Mouse (Mus musculus): ENCODE data around the gene Fanca. TPM values are rescaled to one million over a fixed set of nuclear protein-coding genes. Genes with fewer than 3 reads are reported as not detected.
"Not testable (repeated sequence)": the region's sequence is repeated elsewhere in the genome, so short reads cannot be mapped to it uniquely, and the experiment has no call there.

Gene Fanca
- total and polyA plus RNA-seq, 2 experiments from 2014 or later: 3.3 to 17.6 TPM

DNA sequence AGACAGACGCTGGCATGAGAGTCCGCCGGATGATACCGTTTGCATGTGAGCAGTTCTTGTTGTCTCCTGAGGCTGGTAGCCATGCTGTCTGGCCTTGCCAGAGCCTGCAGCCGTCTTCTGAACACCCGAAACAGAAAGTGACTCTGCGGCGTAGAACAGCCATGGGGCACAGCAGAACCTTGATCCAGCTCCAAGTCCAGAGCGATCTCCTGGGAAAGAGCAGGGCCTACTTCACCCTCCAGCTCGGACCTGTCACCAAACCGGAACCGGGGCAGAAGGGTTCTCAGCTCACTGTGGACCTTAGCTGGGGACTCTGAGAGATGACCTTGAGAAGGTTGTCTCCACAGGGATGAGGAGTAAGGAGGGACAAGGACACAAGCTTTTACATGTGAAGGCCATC is 43.3 kb downstream of the Fanca start:
- ATAC-seq (ENCODE audit: low FRiP score) (no peak), DNase-seq (ENCODE audit: low spot score) (no peak)
- Histone ChIP-seq H3K9me3 (ENCODE audit: low read length) (no peaks in the 10 kb centered on the region), H3K27ac (ENCODE audit: low read depth, low read length) (no peak overlapping the region), H3K9ac (replicated peaks; ENCODE audit: low read length, poor library complexity, severe bottlenecking) (no peak overlapping the region), H3K4me1 (ENCODE audit: insufficient read depth, low read length) (no peaks in the 10 kb centered on the region), H3K36me3 (ENCODE audit: insufficient read depth, low read length) (peaks cover 7% of the 10 kb centered on the region; the same call in 1 of the 2 replicates), H3K4me3 (ENCODE audit: low read depth, low read length) (no peak overlapping the region), H3K4me2 (ENCODE audit: low read depth, low read length, poor library complexity, severe bottlenecking) (no peak overlapping the region), H3K27me3 (ENCODE audit: insufficient read depth, low read length) (no peaks in the 10 kb centered on the region)
- no peak for TF ChIP-seq CTCF (IDR thresholded peaks at IDR 0.05)
- 94% methylated on average over 12 of the region's 12 CpGs for WGBS

DNA sequence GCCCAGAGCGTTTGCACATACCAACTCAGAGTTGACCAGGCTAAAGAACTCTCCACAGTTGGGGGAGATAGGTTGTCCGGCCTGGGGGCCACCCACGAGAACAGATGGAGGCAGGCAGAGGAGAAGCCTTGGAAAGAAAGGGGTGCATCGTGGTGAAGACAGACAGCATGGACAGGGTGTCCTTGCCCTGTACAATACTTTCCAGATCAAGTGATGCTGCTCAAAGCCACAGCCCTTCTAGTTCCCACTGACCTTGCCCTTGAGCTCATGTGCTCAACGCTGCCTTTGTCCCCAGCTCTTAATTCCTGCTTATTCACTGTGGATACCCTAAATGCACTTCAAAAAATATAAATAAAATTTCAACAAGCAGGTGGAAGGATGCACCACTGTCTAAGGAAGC is 43.9 kb downstream of the Fanca start:
- TF ChIP-seq CTCF (IDR thresholded peaks at IDR 0.05): no peak
- no peaks in the 10 kb centered on the region for H3K27me3 ChIP-seq (ENCODE audit: insufficient read depth, low read length)
- H3K27ac ChIP-seq (ENCODE audit: low read depth, low read length): no peak overlapping the region

DNA sequence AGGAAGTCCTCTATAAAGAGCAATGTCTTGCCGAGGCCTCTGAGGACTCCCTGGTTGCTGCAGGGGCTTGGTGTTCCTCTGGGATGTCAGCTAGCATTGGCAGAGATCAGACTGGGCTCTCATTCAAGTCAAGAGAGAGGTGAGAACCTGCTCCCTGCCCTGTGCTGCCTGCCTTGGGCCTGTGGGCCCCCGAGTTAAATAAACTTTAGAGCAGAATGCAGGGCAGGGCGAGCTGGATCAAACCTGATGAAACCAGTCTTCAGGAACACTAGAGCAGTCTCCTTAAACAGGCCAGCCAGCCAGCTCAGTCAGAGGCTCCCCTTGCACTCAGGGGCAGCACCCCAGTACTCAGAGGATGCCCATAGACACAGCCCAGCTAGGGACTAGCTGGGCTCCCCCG is 46.5 kb downstream of the Fanca start:
- 64% methylated on average over 4 of the region's 4 CpGs for WGBS

More for the DNA sequence above, 43.9 kb downstream of the Fanca start:
- WGBS: 85% methylated on average over 5 of the region's 5 CpGs
- no peak overlapping the region for H3K4me2 ChIP-seq (ENCODE audit: low read depth, low read length, poor library complexity, severe bottlenecking)
- no peaks in the 10 kb centered on the region for H3K9me3 ChIP-seq (ENCODE audit: low read length)
- H3K4me1 ChIP-seq (ENCODE audit: insufficient read depth, low read length): no peaks in the 10 kb centered on the region
- peaks cover 12% of the 10 kb centered on the region for H3K36me3 ChIP-seq (ENCODE audit: insufficient read depth, low read length)
- H3K9ac ChIP-seq (replicated peaks; ENCODE audit: low read length, poor library complexity, severe bottlenecking): no peak overlapping the region
- no peak overlapping the region for H3K4me3 ChIP-seq (ENCODE audit: low read depth, low read length)
- DNase-seq (ENCODE audit: low spot score): no peak
- ATAC-seq (ENCODE audit: low FRiP score): no peak

DNA sequence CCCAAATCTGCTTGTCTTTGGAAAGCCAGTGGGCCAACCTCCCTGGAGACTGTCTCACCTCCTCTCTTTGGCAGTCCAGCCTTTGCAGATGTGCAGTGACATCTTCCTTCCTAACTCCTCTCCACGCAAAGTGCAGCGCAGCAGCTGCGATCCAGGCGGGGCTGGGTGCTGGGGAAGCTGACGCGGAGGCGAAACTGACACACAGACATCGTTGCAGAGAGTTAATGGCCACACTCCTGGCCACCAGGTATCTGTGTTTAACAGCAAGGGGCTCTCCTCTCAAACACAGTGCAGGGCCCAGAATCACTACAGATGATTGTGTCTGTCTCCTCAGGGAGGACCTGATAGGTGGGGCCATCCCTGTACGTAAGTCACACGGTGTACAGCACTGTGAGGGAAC is 47.2 kb downstream of the Fanca start:
- no peak overlapping the region for H3K9ac ChIP-seq (replicated peaks; ENCODE audit: low read length, poor library complexity, severe bottlenecking)
- DNase-seq (ENCODE audit: low spot score): no peak
- peaks cover 44% of the 10 kb centered on the region for H3K36me3 ChIP-seq (ENCODE audit: insufficient read depth, low read length)
- no peak overlapping the region for H3K4me3 ChIP-seq (ENCODE audit: low read depth, low read length)
- H3K27me3 ChIP-seq (ENCODE audit: insufficient read depth, low read length): no peaks in the 10 kb centered on the region
- H3K4me1 ChIP-seq (ENCODE audit: insufficient read depth, low read length): no peaks in the 10 kb centered on the region
- H3K27ac ChIP-seq (ENCODE audit: low read depth, low read length): no peak overlapping the region
- no peak overlapping the region for H3K4me2 ChIP-seq (ENCODE audit: low read depth, low read length, poor library complexity, severe bottlenecking)
- whole genome bisulfite sequencing: 91% methylated on average over 10 of the region's 10 CpGs
- TF ChIP-seq CTCF (IDR thresholded peaks at IDR 0.05): no peak
- no peaks in the 10 kb centered on the region for H3K9me3 ChIP-seq (ENCODE audit: low read length)
- ATAC-seq (ENCODE audit: low FRiP score): no peak

More for the DNA sequence above, 46.5 kb downstream of the Fanca start:
- Histone ChIP-seq H3K9me3 (ENCODE audit: low read length) (no peaks in the 10 kb centered on the region), H3K9ac (replicated peaks; ENCODE audit: low read length, poor library complexity, severe bottlenecking) (no peak overlapping the region), H3K36me3 (ENCODE audit: insufficient read depth, low read length) (peaks cover 37% of the 10 kb centered on the region), H3K4me3 (ENCODE audit: low read depth, low read length) (no peak overlapping the region), H3K4me1 (ENCODE audit: insufficient read depth, low read length) (no peaks in the 10 kb centered on the region), H3K4me2 (ENCODE audit: low read depth, low read length, poor library complexity, severe bottlenecking) (no peak overlapping the region), H3K27ac (ENCODE audit: low read depth, low read length) (no peak overlapping the region), H3K27me3 (ENCODE audit: insufficient read depth, low read length) (no peaks in the 10 kb centered on the region)
- ATAC-seq (ENCODE audit: low FRiP score): no peak
- no peak for TF ChIP-seq CTCF (IDR thresholded peaks at IDR 0.05)
- DNase-seq (ENCODE audit: low spot score): no peak

DNA sequence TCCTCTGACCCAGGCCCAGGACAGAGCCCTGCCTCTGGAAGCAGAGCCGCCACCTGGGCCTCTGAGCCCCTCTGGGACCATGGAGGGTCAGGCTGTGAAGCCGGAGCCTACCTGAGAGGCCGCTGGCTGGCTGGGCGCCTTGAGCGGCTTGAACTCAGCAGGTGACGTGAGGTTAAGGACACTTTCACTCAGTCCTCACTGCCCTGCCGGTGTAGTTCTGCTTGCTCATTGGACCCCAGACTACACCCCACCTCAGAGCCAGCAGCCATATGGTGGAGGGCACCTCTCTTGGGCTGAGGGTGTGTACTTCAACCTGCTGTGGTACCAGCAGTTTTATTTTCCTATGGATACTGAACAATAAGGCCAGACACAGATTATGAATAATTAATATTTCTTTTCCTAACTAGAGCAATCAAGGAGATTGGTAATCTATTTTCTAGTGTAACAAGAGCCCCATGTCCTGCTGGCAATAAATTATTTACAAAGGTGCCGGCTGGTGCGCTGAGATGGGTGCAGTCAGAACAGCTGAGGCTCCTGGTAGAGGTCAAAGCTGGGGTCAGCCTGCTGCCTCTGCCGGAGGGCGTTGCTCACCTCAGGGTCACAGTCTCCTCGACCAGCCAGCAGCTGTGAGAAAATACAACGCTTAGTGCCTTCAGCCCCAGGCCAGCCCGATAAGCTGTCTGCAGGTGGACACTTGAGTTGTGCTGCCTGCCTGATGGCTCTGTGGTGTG is 50.3 kb downstream of the Fanca start:
- no peak for DNase-seq (ENCODE audit: low spot score)
- Histone ChIP-seq H3K4me1 (ENCODE audit: insufficient read depth, low read length) (no peaks in the 10 kb centered on the region), H3K9ac (replicated peaks; ENCODE audit: low read length, poor library complexity, severe bottlenecking) (no peak overlapping the region), H3K9me3 (ENCODE audit: low read length) (no peaks in the 10 kb centered on the region), H3K36me3 (ENCODE audit: insufficient read depth, low read length) (peaks cover 65% of the 10 kb centered on the region), H3K4me3 (ENCODE audit: low read depth, low read length) (no peak overlapping the region), H3K27me3 (ENCODE audit: insufficient read depth, low read length) (no peaks in the 10 kb centered on the region), H3K27ac (ENCODE audit: low read depth, low read length) (no peak overlapping the region), H3K4me2 (ENCODE audit: low read depth, low read length, poor library complexity, severe bottlenecking) (no peak overlapping the region)
- 80% methylated on average over 14 of the region's 14 CpGs for WGBS
- no peak for ATAC-seq (ENCODE audit: low FRiP score)
- no peak for TF ChIP-seq CTCF (IDR thresholded peaks at IDR 0.05)

DNA sequence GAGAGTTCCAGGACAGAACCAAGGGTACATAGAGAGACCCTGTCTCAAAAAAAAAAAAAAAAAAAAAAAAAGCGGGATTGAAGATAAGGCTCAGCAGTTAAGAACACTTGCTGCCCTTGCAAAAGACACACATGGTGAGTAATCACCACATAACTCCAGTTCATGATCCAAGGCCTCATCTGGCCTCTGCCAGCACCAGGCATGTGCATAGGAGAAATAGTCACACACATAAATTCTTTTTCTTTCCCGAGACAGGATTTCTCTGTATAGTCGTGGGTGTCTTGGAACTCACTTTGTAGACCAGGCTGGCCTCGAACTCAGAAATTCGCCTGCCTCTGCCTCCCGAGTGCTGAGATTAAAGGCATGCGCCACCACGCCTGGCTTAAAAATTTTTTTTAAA is 60.8 kb downstream of the Fanca start:
- H3K4me3 ChIP-seq (ENCODE audit: low read depth, low read length); DNase-seq (ENCODE audit: low spot score); H3K27ac ChIP-seq (ENCODE audit: low read depth, low read length); H3K4me2 ChIP-seq (ENCODE audit: low read depth, low read length, poor library complexity, severe bottlenecking); H3K27me3 ChIP-seq (ENCODE audit: insufficient read depth, low read length); H3K9ac ChIP-seq (replicated peaks; ENCODE audit: low read length, poor library complexity, severe bottlenecking); H3K9me3 ChIP-seq (ENCODE audit: low read length); ATAC-seq (ENCODE audit: low FRiP score): not testable (repeated sequence)
- peaks cover 10% of the 10 kb centered on the region; the same call in 1 of the 2 replicates for H3K4me1 ChIP-seq (ENCODE audit: insufficient read depth, low read length)
- 90% methylated on average over 8 of the region's 8 CpGs for WGBS
- peaks cover 51% of the 10 kb centered on the region for H3K36me3 ChIP-seq (ENCODE audit: insufficient read depth, low read length)
